Mouse (Mus musculus) midbrain, embryonic 15.5 days (tissue): ENCODE results near the gene Dis3l. TPM values are rescaled to one million over a fixed set of nuclear protein-coding genes. Genes with fewer than 3 reads are reported as not detected.
A peak's percentile ranks its signal among the peaks of the same experiment; 100 is the strongest.

Source experiments
- ATAC-seq: fragments of 200-750 bp; cut with Nextera tagmentation; replicated peaks from 2 replicates; pipeline ENCODE4 v1.8.0; 2017; ENCODE audit warnings: moderate TSS enrichment
- H3K27ac ChIP-seq: fragments of 300-500 bp; sonication (generic); 2 replicates; pipeline ENCODE4 v1.5.1; 2015; ENCODE audit warnings: mild to moderate bottlenecking, inconsistent platforms
- H3K27me3 ChIP-seq: fragments of 300-500 bp; sonication (generic); replicated peaks from 2 replicates; pipeline ENCODE4 v1.6.1; 2015; ENCODE audit warnings: inconsistent platforms
- H3K36me3 ChIP-seq: fragments of 300-500 bp; sonication (generic); replicated peaks from 2 replicates; pipeline ENCODE4 v1.6.1; 2015; ENCODE audit warnings: inconsistent platforms
- H3K4me1 ChIP-seq: fragments of 300-500 bp; sonication (generic); 2 replicates; pipeline ENCODE4 v1.6.1; 2015; ENCODE audit warnings: inconsistent platforms
- H3K4me2 ChIP-seq: fragments of 300-500 bp; sonication (generic); 2 replicates; pipeline ENCODE4 v1.6.1; 2015; ENCODE audit warnings: inconsistent platforms, mild to moderate bottlenecking, moderate library complexity
- H3K4me3 ChIP-seq: fragments of 300-500 bp; sonication (generic); 2 replicates; pipeline ENCODE4 v1.5.1; 2015; ENCODE audit warnings: mild to moderate bottlenecking, inconsistent platforms
- H3K9ac ChIP-seq: fragments of 300-500 bp; sonication (generic); 2 replicates; pipeline ENCODE4 v1.6.1; 2015; ENCODE audit warnings: mild to moderate bottlenecking, inconsistent platforms
- H3K9me3 ChIP-seq: fragments of 300-500 bp; sonication (generic); 2 replicates; pipeline ENCODE4 v1.6.1; 2016; ENCODE audit warnings: inconsistent platforms
- WGBS: fragments of 180-500 bp; shearing (Covaris S2); methylation state at CpG from one replicate; pipeline ENCODE4 v1.1.7; 2015; ENCODE audit warnings: mixed read lengths; 5-methylcytosine and 5-hydroxymethylcytosine counted together
- polyA plus RNA-seq: library from polyadenylated mRNA; unstranded; fragments of >200 nt; fragmentation: Nextera tagmentation; extraction: Ambion mirVana; gene quantifications from 2 replicates; pipeline ENCODE4 v1.2.1, GENCODE M21; 2015

The Dis3l gene
- polyA plus RNA-seq, 1 experiment from 2014 or later, result 25.5 TPM

- 46% methylated on average over 5 of the region's 5 CpGs for WGBS
- ATAC-seq, result no peak
- no peak overlapping the region for H3K27ac ChIP-seq
- no peak overlapping the region for H3K9ac ChIP-seq
- no peaks in the 10 kb centered on the region for H3K36me3 ChIP-seq
- H3K27me3 ChIP-seq, result no peaks in the 10 kb centered on the region
- H3K4me1 ChIP-seq, result peaks cover 5% of the 10 kb centered on the region; the same call in 1 of the 2 replicates
- H3K4me3 ChIP-seq, result no peak overlapping the region
- H3K4me2 ChIP-seq, result no peak overlapping the region
- no peaks in the 10 kb centered on the region for H3K9me3 ChIP-seq
These were observed 8.4 kb upstream of the Dis3l start for GRCm38 (mm10) chr9:64349490-64349889.

- Histone ChIP-seq H3K36me3 (no peaks in the 10 kb centered on the region), H3K9me3 (no peaks in the 10 kb centered on the region), H3K27ac (no peak overlapping the region), H3K27me3 (no peaks in the 10 kb centered on the region), H3K9ac (no peak overlapping the region), H3K4me2 (no peak overlapping the region), H3K4me1 (peaks cover 5% of the 10 kb centered on the region; the same call in 1 of the 2 replicates), H3K4me3 (no peak overlapping the region)
- no peak for ATAC-seq
- WGBS, result 0% methylated on average over 1 of the region's 1 CpGs
These were observed 6.3 kb upstream of the Dis3l start for GRCm38 (mm10) chr9:64347377-64347776.

- Histone ChIP-seq H3K4me3 (no peak overlapping the region), H3K4me2 (no peak overlapping the region), H3K4me1 (peaks cover 15% of the 10 kb centered on the region), H3K36me3 (no peaks in the 10 kb centered on the region), H3K27me3 (no peaks in the 10 kb centered on the region), H3K27ac (no peak overlapping the region), H3K9ac (no peak overlapping the region), H3K9me3 (no peaks in the 10 kb centered on the region)
- WGBS, result 60% methylated on average over 5 of the region's 5 CpGs
- ATAC-seq, result no peak
These were observed 4.8 kb upstream of the Dis3l start for GRCm38 (mm10) chr9:64345931-64346330.

GRCm38 (mm10) chr9:64343656-64344055 is 2.6 kb upstream of the Dis3l start:
- no peak overlapping the region for H3K9ac ChIP-seq
- no peak overlapping the region for H3K4me2 ChIP-seq
- H3K4me3 ChIP-seq, result no peak overlapping the region
- H3K27me3 ChIP-seq, result no peaks in the 10 kb centered on the region
- 90% methylated on average over 2 of the region's 2 CpGs for whole genome bisulfite sequencing
- no peaks in the 10 kb centered on the region for H3K9me3 ChIP-seq
- no peak overlapping the region for H3K27ac ChIP-seq
- no peak for ATAC-seq
- no peaks in the 10 kb centered on the region for H3K36me3 ChIP-seq
- peaks cover 29% of the 10 kb centered on the region for H3K4me1 ChIP-seq

- Histone ChIP-seq H3K4me1 (peaks cover 29% of the 10 kb centered on the region), H3K27me3 (no peaks in the 10 kb centered on the region), H3K9ac (no peak overlapping the region), H3K4me2 (peak overlapping the region; percentile 83), H3K36me3 (no peaks in the 10 kb centered on the region), H3K9me3 (no peaks in the 10 kb centered on the region), H3K4me3 (peak overlapping the region; percentile 56), H3K27ac (peak overlapping the region; percentile 98)
- no peak for ATAC-seq
- WGBS, result 86% methylated on average over 8 of the region's 8 CpGs
These were observed 583 bp upstream of the Dis3l start for GRCm38 (mm10) chr9:64341671-64342070.

GRCm38 (mm10) chr9:64340351-64341253 is 486 bp downstream of the Dis3l start:
- no peaks in the 10 kb centered on the region for H3K27me3 ChIP-seq
- H3K4me3 ChIP-seq, result peak overlapping the region; percentile 56
- ATAC-seq, result peak; percentile 93
- no peaks in the 10 kb centered on the region for H3K9me3 ChIP-seq
- peak overlapping the region; percentile 98 for H3K27ac ChIP-seq
- peaks cover 29% of the 10 kb centered on the region for H3K4me1 ChIP-seq
- 0 out of 2 replicates have a peak, but pooled peaks cover 1% of the 10 kb centered on the region for H3K36me3 ChIP-seq
- peak overlapping the region; percentile 83 for H3K4me2 ChIP-seq
- under 1% methylated on average over 85 of the region's 85 CpGs for WGBS
- H3K9ac ChIP-seq, result peak overlapping the region; percentile 97

GRCm38 (mm10) chr9:64339361-64339760 is 1.7 kb downstream of the Dis3l start:
- H3K9ac ChIP-seq, result no peak overlapping the region
- H3K27ac ChIP-seq, result peak overlapping the region; percentile 98

GRCm38 (mm10) chr9:64335825-64336224 is 5.3 kb downstream of the Dis3l start:
- Histone ChIP-seq H3K27ac (no peak overlapping the region), H3K4me2 (no peak overlapping the region), H3K36me3 (0 out of 2 replicates have a peak, but pooled peaks cover 3% of the 10 kb centered on the region), H3K9ac (no peak overlapping the region), H3K27me3 (no peaks in the 10 kb centered on the region), H3K4me3 (no peak overlapping the region), H3K4me1 (peaks cover 17% of the 10 kb centered on the region), H3K9me3 (no peaks in the 10 kb centered on the region)
- ATAC-seq, result no peak
- WGBS, result 90% methylated on average over 6 of the region's 6 CpGs

More at GRCm38 (mm10) chr9:64339361-64339760, 1.7 kb downstream of the Dis3l start:
- Histone ChIP-seq H3K4me3 (no peak overlapping the region), H3K9me3 (no peaks in the 10 kb centered on the region), H3K27me3 (no peaks in the 10 kb centered on the region), H3K36me3 (0 out of 2 replicates have a peak, but pooled peaks cover 3% of the 10 kb centered on the region), H3K4me1 (peaks cover 29% of the 10 kb centered on the region), H3K4me2 (peak overlapping the region; percentile 83)
- no peak for ATAC-seq
- WGBS, result 21% methylated on average over 8 of the region's 8 CpGs

GRCm38 (mm10) chr9:64323976-64324375 is 17.1 kb downstream of the Dis3l start:
- peaks cover 28% of the 10 kb centered on the region for H3K36me3 ChIP-seq
- 93% methylated on average over 7 of the region's 7 CpGs for WGBS
- ATAC-seq, result no peak

GRCm38 (mm10) chr9:64316986-64317385 is 24.1 kb downstream of the Dis3l start:
- 96% methylated on average over 5 of the region's 5 CpGs for WGBS
- Histone ChIP-seq H3K4me3 (no peak overlapping the region), H3K27me3 (no peaks in the 10 kb centered on the region), H3K4me2 (no peak overlapping the region), H3K9me3 (no peaks in the 10 kb centered on the region), H3K4me1 (no peaks in the 10 kb centered on the region), H3K27ac (no peak overlapping the region), H3K9ac (no peak overlapping the region), H3K36me3 (peaks cover 29% of the 10 kb centered on the region; the same call in 1 of the 2 replicates)
- ATAC-seq, result no peak

More at GRCm38 (mm10) chr9:64323976-64324375, 17.1 kb downstream of the Dis3l start:
- Histone ChIP-seq H3K9me3 (no peaks in the 10 kb centered on the region), H3K4me2 (no peak overlapping the region), H3K9ac (no peak overlapping the region), H3K4me1 (no peaks in the 10 kb centered on the region), H3K27ac (no peak overlapping the region), H3K27me3 (no peaks in the 10 kb centered on the region), H3K4me3 (no peak overlapping the region)

GRCm38 (mm10) chr9:64314696-64315095 is 26.4 kb downstream of the Dis3l start:
- WGBS, result 95% methylated on average over 6 of the region's 6 CpGs
- Histone ChIP-seq H3K27me3 (no peaks in the 10 kb centered on the region), H3K4me3 (no peak overlapping the region), H3K36me3 (peaks cover 20% of the 10 kb centered on the region; the same call in 1 of the 2 replicates), H3K9ac (no peak overlapping the region), H3K9me3 (no peaks in the 10 kb centered on the region), H3K4me1 (no peaks in the 10 kb centered on the region), H3K4me2 (no peak overlapping the region), H3K27ac (no peak overlapping the region)
- no peak for ATAC-seq

GRCm38 (mm10) chr9:64312128-64312527 is 29.0 kb downstream of the Dis3l start:
- WGBS, result 31% methylated on average over 1 of the region's 1 CpGs
- H3K27me3 ChIP-seq, result no peaks in the 10 kb centered on the region
- H3K36me3 ChIP-seq, result peaks cover 17% of the 10 kb centered on the region; the same call in 1 of the 2 replicates

More at GRCm38 (mm10) chr9:64312128-64312527, 29.0 kb downstream of the Dis3l start:
- Histone ChIP-seq H3K9ac (no peak overlapping the region), H3K4me1 (no peaks in the 10 kb centered on the region), H3K4me2 (no peak overlapping the region), H3K9me3 (no peaks in the 10 kb centered on the region), H3K27ac (no peak overlapping the region), H3K4me3 (no peak overlapping the region)
- no peak for ATAC-seq
